Mouse (Mus musculus) midbrain, embryonic 10.5 days (tissue): Measurements from ENCODE around the gene Zfp493. TPM values are rescaled to one million over a fixed set of nuclear protein-coding genes. Genes with fewer than 3 reads are reported as not detected.
"Not testable (repeated sequence)": the region's sequence is repeated elsewhere in the genome, so short reads cannot be mapped to it uniquely, and the experiment has no call there.

ENCODE experiments used
- DNase-seq: peaks from one replicate; pipeline ENCODE4 v3.0.0-alpha.2; 2017; ENCODE audit warnings: low spot score
- H3K27ac ChIP-seq: fragments of 300-500 bp; sonication (generic); replicated peaks from 2 replicates; pipeline ENCODE4 v1.5.1; 2016; ENCODE audit warnings: mild to moderate bottlenecking
- H3K27me3 ChIP-seq: fragments of 300-500 bp; sonication (generic); 2 replicates; pipeline ENCODE4 v1.6.1; 2016; ENCODE audit warnings: low read depth, mild to moderate bottlenecking; ENCODE audit not compliant: poor library complexity, severe bottlenecking
- H3K36me3 ChIP-seq: fragments of 300-500 bp; sonication (generic); 2 replicates; pipeline ENCODE4 v1.6.1; 2016; ENCODE audit warnings: mild to moderate bottlenecking, moderate library complexity
- H3K4me1 ChIP-seq: fragments of 300-500 bp; sonication (generic); 2 replicates; pipeline ENCODE4 v1.6.1; 2016
- H3K4me3 ChIP-seq: fragments of 300-500 bp; sonication (generic); 2 replicates; pipeline ENCODE4 v1.5.1; 2016; ENCODE audit warnings: mild to moderate bottlenecking, moderate library complexity
- H3K9me3 ChIP-seq: fragments of 300-500 bp; sonication (generic); replicated peaks from 2 replicates; pipeline ENCODE4 v1.6.1; 2016; ENCODE audit warnings: mild to moderate bottlenecking
- WGBS: fragments of 180-500 bp; shearing (Covaris S2); methylation state at CpG from one replicate; pipeline ENCODE4 v1.1.7; 2016; 5-methylcytosine and 5-hydroxymethylcytosine counted together
- polyA plus RNA-seq: library from polyadenylated mRNA; unstranded; fragments of >200 nt; fragmentation: Nextera tagmentation; extraction: Ambion mirVana; gene quantifications from 2 replicates; pipeline ENCODE4 v1.2.1, GENCODE M21; 2016

Gene Zfp493
- 4.2 and 5.8 TPM in 2 replicates for polyA plus RNA-seq

- peak within 1 kb of the TSS; percentile 79 for H3K4me3 ChIP-seq
- WGBS: 7% methylated on average over 26 of the region's 26 CpGs
- no peaks in the 10 kb centered on the region for H3K9me3 ChIP-seq
- H3K27ac ChIP-seq: peak within 1 kb of the TSS; percentile 85
- peaks cover 7% of the 10 kb centered on the region for H3K4me1 ChIP-seq
- peak; percentile 66 for DNase-seq
- no peaks in the 10 kb centered on the region for H3K27me3 ChIP-seq
- H3K36me3 ChIP-seq: 0 out of 2 replicates have a peak, but pooled peaks cover 6% of the 10 kb centered on the region
Measured at GRCm38 (mm10) chr13:67779265-67780221, at the start of gene Zfp493. Zfp493 (plus strand) TSS chr13:67779693.

DNA sequence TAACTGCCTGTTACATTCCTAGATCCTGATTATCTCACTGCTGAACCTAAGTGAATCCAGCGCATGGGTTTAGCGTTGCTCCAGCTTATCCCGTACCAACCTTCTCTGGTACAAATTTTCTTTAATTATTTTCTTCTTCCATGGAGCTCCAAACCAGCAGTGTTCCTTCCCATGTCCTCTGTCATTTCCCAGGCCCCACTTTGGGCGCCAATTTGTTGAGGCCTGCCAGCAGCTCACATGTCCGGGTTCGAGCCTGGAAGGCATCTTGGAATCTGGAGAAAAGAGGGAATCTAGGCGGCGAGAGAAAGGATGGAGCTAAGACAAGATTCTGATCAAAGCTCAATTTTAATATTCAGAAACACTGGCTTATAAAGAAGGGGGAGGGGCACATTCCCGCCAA, 45.1 kb upstream of the Zfp493 start:
- not testable (repeated sequence) for H3K4me3 ChIP-seq, DNase-seq, H3K36me3 ChIP-seq, H3K27ac ChIP-seq, H3K27me3 ChIP-seq, H3K4me1 ChIP-seq
- 93% methylated on average over 9 of the region's 9 CpGs for WGBS
- H3K9me3 ChIP-seq: peaks cover 26% of the 10 kb centered on the region

DNA sequence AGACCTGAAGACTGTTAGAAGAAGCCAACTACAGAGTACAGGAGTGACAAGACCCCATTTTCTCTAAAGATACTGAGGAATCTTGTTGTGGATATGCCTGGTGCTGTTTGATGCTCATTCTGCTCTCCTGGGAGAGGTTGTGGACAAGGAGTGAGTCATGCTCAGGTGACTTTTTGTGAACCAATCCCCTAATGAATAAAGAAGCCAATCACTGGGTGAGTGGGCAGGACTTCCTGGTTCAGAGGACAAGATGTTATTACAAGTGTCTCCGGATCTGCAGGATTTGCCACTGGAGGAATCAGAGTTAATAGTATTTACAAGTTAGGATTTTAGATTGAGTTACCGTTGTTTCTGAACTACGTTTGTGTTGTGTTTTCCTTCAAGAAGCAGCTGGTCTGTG, 36.6 kb upstream of the Zfp493 start:
- H3K27ac ChIP-seq: no peak overlapping the region
- DNase-seq: no peak
- H3K27me3 ChIP-seq: no peaks in the 10 kb centered on the region
- H3K4me1 ChIP-seq: no peaks in the 10 kb centered on the region
- WGBS: 92% methylated on average over 3 of the region's 3 CpGs
- H3K9me3 ChIP-seq: peaks cover 12% of the 10 kb centered on the region; the same call in 1 of the 2 replicates
- H3K36me3 ChIP-seq: peaks cover 18% of the 10 kb centered on the region
- H3K4me3 ChIP-seq: no peak overlapping the region

DNA sequence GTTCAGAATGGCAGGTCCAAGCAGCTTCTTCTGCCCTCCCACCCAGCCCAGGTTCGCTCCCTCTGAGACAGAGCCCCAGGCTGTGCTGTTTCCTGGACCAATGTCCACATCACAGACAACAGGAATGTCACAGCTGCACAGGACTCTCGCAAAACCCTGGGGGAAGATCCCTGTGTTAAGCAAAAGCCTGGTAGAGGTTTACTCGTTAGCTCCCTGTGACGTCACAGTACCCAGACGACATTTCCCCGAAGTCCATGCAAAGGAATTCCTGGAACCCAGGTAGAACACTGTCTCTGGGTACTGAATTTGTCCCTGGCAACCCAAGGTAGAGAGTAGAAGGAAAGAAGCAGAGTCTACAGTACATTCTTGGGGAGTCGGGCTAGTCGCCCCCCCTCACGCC, 35.6 kb upstream of the Zfp493 start:
- no peaks in the 10 kb centered on the region for H3K27me3 ChIP-seq
- no peak for DNase-seq
- peaks cover 21% of the 10 kb centered on the region for H3K9me3 ChIP-seq
- H3K4me1 ChIP-seq: no peaks in the 10 kb centered on the region
- H3K27ac ChIP-seq: no peak overlapping the region
- H3K36me3 ChIP-seq: peaks cover 27% of the 10 kb centered on the region
- H3K4me3 ChIP-seq: no peak overlapping the region
- WGBS: 88% methylated on average over 9 of the region's 9 CpGs

- 9% methylated on average over 24 of the region's 24 CpGs for WGBS
- H3K4me1 ChIP-seq: peaks cover 7% of the 10 kb centered on the region
- DNase-seq: peak; percentile 68
- peak within 1 kb of the TSS; percentile 88 for H3K27ac ChIP-seq
- peaks cover 18% of the 10 kb centered on the region for H3K36me3 ChIP-seq
- peak within 1 kb of the TSS; percentile 74 for H3K4me3 ChIP-seq
- no peaks in the 10 kb centered on the region; the same call in 1 of the 2 replicates for H3K9me3 ChIP-seq
- no peaks in the 10 kb centered on the region for H3K27me3 ChIP-seq
Measured at GRCm38 (mm10) chr13:67754333-67755306, 24.9 kb upstream of the Zfp493 start, which contains the start of gene Zfp85. Zfp85 (minus strand) TSS chr13:67755228.

- Histone ChIP-seq H3K4me1 (peaks cover 7% of the 10 kb centered on the region), H3K9me3 (no peaks in the 10 kb centered on the region), H3K36me3 (peaks cover 11% of the 10 kb centered on the region), H3K27ac (no peak overlapping the region), H3K4me3 (no peak overlapping the region), H3K27me3 (no peaks in the 10 kb centered on the region)
- 89% methylated on average over 6 of the region's 6 CpGs for WGBS
- no peak for DNase-seq
Measured at GRCm38 (mm10) chr13:67755761-67756160, 23.7 kb upstream of the Zfp493 start.

GRCm38 (mm10) chr13:67759966-67760365, 19.5 kb upstream of the Zfp493 start:
- Histone ChIP-seq H3K4me1 (no peaks in the 10 kb centered on the region), H3K9me3 (no peaks in the 10 kb centered on the region), H3K4me3 (no peak overlapping the region), H3K27me3 (no peaks in the 10 kb centered on the region), H3K27ac (no peak overlapping the region), H3K36me3 (no peaks in the 10 kb centered on the region)
- no peak for DNase-seq
- WGBS: 82% methylated on average over 1 of the region's 1 CpGs

DNA sequence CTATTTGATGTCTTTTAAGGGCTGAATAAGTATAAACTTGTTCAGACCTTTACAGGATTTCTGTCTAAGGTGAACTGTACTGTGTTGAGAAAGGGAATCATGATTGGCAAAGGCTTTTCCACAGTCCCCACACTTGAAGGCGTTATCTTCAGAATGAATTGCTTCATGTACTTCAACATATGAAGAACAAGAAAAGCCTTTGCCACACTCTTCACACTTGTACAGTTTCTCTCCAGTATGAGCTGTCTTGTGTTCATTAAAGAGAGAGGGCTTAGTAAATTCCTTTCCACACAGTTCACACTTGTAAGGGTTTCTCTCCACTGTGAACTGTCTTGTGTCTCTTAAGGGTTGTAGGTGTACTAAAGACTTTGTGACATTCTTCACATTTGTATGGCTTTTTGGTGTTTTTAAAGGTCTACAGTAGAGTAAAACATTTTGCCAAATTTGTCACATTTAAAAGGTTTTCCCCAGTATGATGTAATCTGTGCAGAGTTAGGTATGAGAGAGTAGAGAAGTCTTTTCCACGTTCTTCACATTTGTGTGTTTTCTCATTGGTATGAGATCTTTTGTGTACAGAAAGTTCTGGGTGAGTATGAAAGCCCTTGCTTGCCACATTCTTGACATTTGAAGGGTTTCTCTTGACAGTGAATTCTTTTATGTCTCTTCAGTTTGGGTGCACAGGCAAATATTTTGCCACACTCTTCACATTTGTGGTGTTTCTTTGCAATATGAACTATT, 16.3 kb upstream of the Zfp493 start:
- WGBS: 84% methylated on average over 2 of the region's 2 CpGs
- DNase-seq: no peak
- H3K27ac ChIP-seq: no peak overlapping the region

GRCm38 (mm10) chr13:67791921-67792455, 12.5 kb downstream of the Zfp493 start:
- peaks cover 28% of the 10 kb centered on the region for H3K36me3 ChIP-seq
- no peaks in the 10 kb centered on the region for H3K4me1 ChIP-seq
- no peak overlapping the region for H3K4me3 ChIP-seq
- no peaks in the 10 kb centered on the region; the same call in 1 of the 2 replicates for H3K9me3 ChIP-seq
- no peak for DNase-seq
- no peaks in the 10 kb centered on the region for H3K27me3 ChIP-seq
- 92% methylated on average over 10 of the region's 10 CpGs for WGBS
- H3K27ac ChIP-seq: no peak overlapping the region

More for the DNA sequence above, 16.3 kb upstream of the Zfp493 start:
- no peaks in the 10 kb centered on the region for H3K27me3 ChIP-seq
- no peak overlapping the region for H3K4me3 ChIP-seq
- H3K9me3 ChIP-seq: no peaks in the 10 kb centered on the region
- no peaks in the 10 kb centered on the region for H3K4me1 ChIP-seq
- H3K36me3 ChIP-seq: no peaks in the 10 kb centered on the region

GRCm38 (mm10) chr13:67798618-67799017, 19.1 kb downstream of the Zfp493 start:
- Histone ChIP-seq H3K27ac (no peak overlapping the region), H3K36me3 (no peaks in the 10 kb centered on the region), H3K4me3 (no peak overlapping the region), H3K4me1 (no peaks in the 10 kb centered on the region), H3K9me3 (no peaks in the 10 kb centered on the region), H3K27me3 (no peaks in the 10 kb centered on the region)
- WGBS: 76% methylated on average over 3 of the region's 3 CpGs
- no peak for DNase-seq

- WGBS: 93% methylated on average over 3 of the region's 3 CpGs
- not testable (repeated sequence) for H3K4me3 ChIP-seq, DNase-seq, H3K27ac ChIP-seq, H3K4me1 ChIP-seq, H3K36me3 ChIP-seq, H3K27me3 ChIP-seq, H3K9me3 ChIP-seq
Measured at GRCm38 (mm10) chr13:67799151-67799550, 19.7 kb downstream of the Zfp493 start.
